Mouse (Mus musculus) myocyte (in vitro differentiated cells): ENCODE results near the gene Dalrd3.

Source experiments
- CEBPB ChIP-seq: IDR thresholded peaks from 2 replicates; pipeline ENCODE4 v1.6.1; 2011; ENCODE audit warnings: mild to moderate bottlenecking, moderate library complexity; ENCODE audit not compliant: poor library complexity, insufficient read depth, severe bottlenecking
- E2F4 ChIP-seq: IDR thresholded peaks from one replicate; pipeline ENCODE4 v1.6.1; 2011; ENCODE audit warnings: mild to moderate bottlenecking, control low read depth, moderate library complexity; ENCODE audit not compliant: insufficient read depth
- MAX ChIP-seq: IDR thresholded peaks from one replicate; pipeline ENCODE4 v1.6.1; 2011; ENCODE audit warnings: low read depth, mild to moderate bottlenecking, control low read depth
- MYOD1 ChIP-seq, 3 experiments: IDR thresholded peaks; one replicate each; pipeline ENCODE4 v1.6.1; 2011; ENCODE audit warnings: control low read depth in 2 of 3, low read depth in 2 of 3, mild to moderate bottlenecking in 2 of 3, moderate library complexity in 1 of 3; ENCODE audit not compliant: insufficient read length in 2 of 3, control insufficient read depth in 1 of 3
- POLR2A ChIP-seq: IDR thresholded peaks from one replicate; pipeline ENCODE4 v1.6.1; 2011; ENCODE audit warnings: low read depth, mild to moderate bottlenecking, control low read depth, moderate library complexity; ENCODE audit not compliant: insufficient read length
- POLR2AphosphoS2 ChIP-seq: IDR thresholded peaks from one replicate; pipeline ENCODE4 v1.6.1; 2011; ENCODE audit warnings: low read depth, control low read depth; ENCODE audit not compliant: insufficient read length
- REST ChIP-seq: IDR thresholded peaks from one replicate; pipeline ENCODE4 v1.6.1; 2011; ENCODE audit warnings: mild to moderate bottlenecking, control low read depth, moderate library complexity; ENCODE audit not compliant: insufficient read depth, insufficient read length
- USF1 ChIP-seq: IDR thresholded peaks from one replicate; pipeline ENCODE4 v1.6.1; 2011; ENCODE audit warnings: low read depth, mild to moderate bottlenecking, control low read depth, moderate library complexity

- no peak for TF ChIP-seq POLR2AphosphoS2
- TF ChIP-seq POLR2A = no peak
- no peak for TF ChIP-seq REST
- TF ChIP-seq E2F4 = no peak
- no peak for TF ChIP-seq MYOD1 (IDR thresholded peaks at IDR 0.05; ENCODE audit: control insufficient read depth in 1 of 3, insufficient read length in 2 of 3, low read depth in 2 of 3)
- TF ChIP-seq MAX = no peak
- no peak for TF ChIP-seq USF1
- TF ChIP-seq CEBPB = no peak
Measured at GRCm38 (mm10) chr9:108575321-108576297, 5.9 kb downstream of the Dalrd3 start.
